Mouse (Mus musculus) limb, embryonic 12.5 days (tissue): ENCODE data around the gene Cpm. TPM values are rescaled to one million over a fixed set of nuclear protein-coding genes. Genes with fewer than 3 reads are reported as not detected.
A peak's percentile ranks its signal among the peaks of the same experiment; 100 is the strongest.

Experiments
- ATAC-seq: fragments of 200-750 bp; cut with Nextera tagmentation; 2 replicates; pipeline ENCODE4 v1.8.0; 2017; ENCODE audit warnings: low read depth, moderate TSS enrichment; ENCODE audit not compliant: insufficient number of reproducible peaks, insufficient read depth, low FRiP score, low TSS enrichment
- H3K27ac ChIP-seq: fragments of 300-500 bp; sonication (generic); 2 replicates; pipeline ENCODE4 v1.5.1; 2016; ENCODE audit warnings: mild to moderate bottlenecking, moderate library complexity
- H3K27me3 ChIP-seq: fragments of 300-500 bp; sonication (generic); 2 replicates; pipeline ENCODE4 v1.6.1; 2016; ENCODE audit warnings: mild to moderate bottlenecking, moderate library complexity
- H3K36me3 ChIP-seq: fragments of 300-500 bp; sonication (generic); 2 replicates; pipeline ENCODE4 v1.6.1; 2016; ENCODE audit warnings: mild to moderate bottlenecking, moderate library complexity
- H3K4me1 ChIP-seq: fragments of 300-500 bp; sonication (generic); replicated peaks from 2 replicates; pipeline ENCODE4 v1.6.1; 2016
- H3K4me2 ChIP-seq: fragments of 300-500 bp; sonication (generic); 2 replicates; pipeline ENCODE4 v1.6.1; 2016; ENCODE audit warnings: mild to moderate bottlenecking, moderate library complexity
- H3K4me3 ChIP-seq: fragments of 300-500 bp; sonication (generic); replicated peaks from 2 replicates; pipeline ENCODE4 v1.5.1; 2016; ENCODE audit warnings: mild to moderate bottlenecking
- H3K9ac ChIP-seq: fragments of 300-500 bp; sonication (generic); replicated peaks from 2 replicates; pipeline ENCODE4 v1.6.1; 2016; ENCODE audit warnings: mild to moderate bottlenecking, moderate library complexity
- H3K9me3 ChIP-seq: fragments of 300-500 bp; sonication (generic); 2 replicates; pipeline ENCODE4 v1.6.1; 2016; ENCODE audit warnings: mild to moderate bottlenecking, moderate library complexity
- WGBS: fragments of 180-500 bp; shearing (Covaris S2); methylation state at CpG from one replicate; pipeline ENCODE4 v1.1.7; 2016; 5-methylcytosine and 5-hydroxymethylcytosine counted together
- polyA plus RNA-seq: library from polyadenylated mRNA; unstranded; fragments of >200 nt; fragmentation: Nextera tagmentation; extraction: Ambion mirVana; gene quantifications from 2 replicates; pipeline ENCODE4 v1.2.1, GENCODE M21; 2016

Gene Cpm
- polyA plus RNA-seq, 1 experiment from 2014 or later: 30.0 TPM

DNA sequence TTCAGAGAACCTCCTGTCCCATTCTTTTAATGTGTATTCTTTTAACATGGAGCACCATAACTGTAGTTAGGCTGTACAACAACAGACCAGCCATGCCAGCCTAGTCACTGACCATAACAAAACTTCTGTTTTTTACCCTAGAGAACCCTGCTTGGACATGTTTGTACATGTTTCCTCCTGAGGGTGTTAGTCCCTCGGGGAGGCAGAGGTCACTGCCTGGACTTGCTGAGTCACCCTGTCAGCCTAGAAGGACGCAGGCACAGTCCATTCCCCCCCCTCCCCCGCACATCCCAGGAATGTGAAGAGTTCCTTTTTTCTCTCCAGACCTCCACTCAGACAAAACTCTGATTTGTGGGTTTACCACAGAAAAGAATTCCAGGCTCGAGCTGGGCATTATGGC is 88.3 kb downstream of the Cpm start:
- no peak overlapping the region for H3K4me2 ChIP-seq
- no peak for ATAC-seq
- H3K9ac ChIP-seq: 0 out of 2 replicates have a peak overlapping the region, but pooled peaks have one; percentile 27
- no peaks in the 10 kb centered on the region for H3K27me3 ChIP-seq
- H3K27ac ChIP-seq: 0 out of 2 replicates have a peak overlapping the region, but pooled peaks have one; percentile 4
- H3K9me3 ChIP-seq: no peaks in the 10 kb centered on the region
- H3K36me3 ChIP-seq: no peaks in the 10 kb centered on the region
- peaks cover 10% of the 10 kb centered on the region; the same call in 1 of the 2 replicates for H3K4me1 ChIP-seq
- WGBS: 9% methylated on average over 4 of the region's 4 CpGs
- H3K4me3 ChIP-seq: no peak overlapping the region

DNA sequence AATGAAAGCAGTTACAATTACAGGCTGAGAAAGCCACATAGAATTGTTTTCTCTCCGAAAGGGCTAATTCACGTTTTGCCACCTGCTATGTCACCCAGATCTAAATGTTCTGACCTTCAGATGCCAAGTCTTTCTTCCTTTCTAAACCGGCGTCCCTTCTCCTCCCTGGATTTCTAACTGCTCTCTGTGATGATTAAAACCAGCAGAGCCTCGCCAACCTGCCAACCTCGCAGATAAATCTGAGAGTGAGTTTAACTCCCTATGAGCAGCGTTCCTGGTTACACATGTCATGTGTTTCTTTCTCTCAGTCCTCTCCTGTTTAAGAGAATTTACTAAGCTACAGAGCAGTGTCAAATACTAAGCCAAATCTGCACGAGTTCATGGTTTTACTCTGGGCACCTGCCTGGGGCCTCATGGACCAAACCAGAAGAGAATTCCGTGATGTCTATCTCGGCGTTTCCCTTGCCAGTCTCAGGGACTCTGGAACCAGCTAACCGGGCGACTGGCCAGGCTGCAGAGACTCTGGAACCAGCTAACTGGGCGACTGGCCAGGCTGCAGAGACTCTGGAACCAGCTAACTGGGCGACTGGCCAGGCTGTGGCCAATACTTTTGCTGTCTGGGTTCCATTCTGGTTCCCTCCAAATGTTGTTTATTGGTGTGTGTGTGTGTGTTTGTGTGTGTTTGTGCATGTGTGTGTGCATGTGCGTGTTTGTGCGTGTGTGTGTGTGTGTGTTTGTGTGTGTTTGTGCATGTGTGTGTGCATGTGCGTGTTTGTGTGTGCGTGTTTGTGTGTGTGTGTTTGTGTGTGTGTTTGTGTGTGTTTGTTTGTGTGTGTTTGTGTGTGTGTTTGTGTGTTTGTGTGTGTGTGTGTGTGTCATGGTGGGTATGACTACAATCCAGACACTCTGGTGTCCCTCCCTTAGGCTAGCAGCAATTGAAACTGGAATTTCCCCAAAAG is 89.1 kb downstream of the Cpm start:
- H3K27ac ChIP-seq: peak overlapping the region; percentile 54; the same call in 1 of the 2 replicates
- no peaks in the 10 kb centered on the region for H3K9me3 ChIP-seq
- H3K4me3 ChIP-seq: no peak overlapping the region
- H3K9ac ChIP-seq: no peak overlapping the region
- peaks cover 10% of the 10 kb centered on the region; the same call in 1 of the 2 replicates for H3K4me1 ChIP-seq
- no peak for ATAC-seq
- H3K4me2 ChIP-seq: no peak overlapping the region
- no peaks in the 10 kb centered on the region for H3K36me3 ChIP-seq
- H3K27me3 ChIP-seq: no peaks in the 10 kb centered on the region
- WGBS: 59% methylated on average over 19 of the region's 19 CpGs

DNA sequence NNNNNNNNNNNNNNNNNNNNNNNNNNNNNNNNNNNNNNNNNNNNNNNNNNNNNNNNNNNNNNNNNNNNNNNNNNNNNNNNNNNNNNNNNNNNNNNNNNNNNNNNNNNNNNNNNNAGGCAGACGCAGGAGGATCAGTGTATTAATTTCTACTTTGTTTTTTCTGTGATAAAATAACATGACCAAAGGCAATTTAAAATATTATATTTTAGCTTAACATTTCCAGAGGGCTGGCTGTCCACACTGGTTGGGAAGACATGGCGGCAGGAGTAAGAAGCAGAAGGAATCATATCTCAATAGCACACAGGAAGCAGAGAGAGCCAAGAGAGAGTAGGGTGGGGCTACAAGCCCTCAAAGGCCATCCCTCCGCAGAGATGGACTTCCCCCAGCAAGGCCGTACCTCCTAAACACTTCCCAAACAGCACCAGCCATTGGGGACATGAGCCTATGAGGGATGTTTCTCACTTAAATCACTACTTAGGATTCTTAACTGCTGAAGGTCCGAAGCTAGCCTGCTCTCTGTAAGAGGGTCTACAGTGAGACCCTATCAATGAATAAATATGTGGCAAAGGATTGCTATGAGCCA is 94.9 kb downstream of the Cpm start:
- Histone ChIP-seq H3K27me3 (no peaks in the 10 kb centered on the region), H3K27ac (no peak overlapping the region), H3K9ac (no peak overlapping the region), H3K36me3 (no peaks in the 10 kb centered on the region), H3K4me1 (no peaks in the 10 kb centered on the region), H3K9me3 (no peaks in the 10 kb centered on the region), H3K4me2 (no peak overlapping the region), H3K4me3 (no peak overlapping the region)
- 77% methylated on average over 5 of the region's 5 CpGs for WGBS
- no peak for ATAC-seq

DNA sequence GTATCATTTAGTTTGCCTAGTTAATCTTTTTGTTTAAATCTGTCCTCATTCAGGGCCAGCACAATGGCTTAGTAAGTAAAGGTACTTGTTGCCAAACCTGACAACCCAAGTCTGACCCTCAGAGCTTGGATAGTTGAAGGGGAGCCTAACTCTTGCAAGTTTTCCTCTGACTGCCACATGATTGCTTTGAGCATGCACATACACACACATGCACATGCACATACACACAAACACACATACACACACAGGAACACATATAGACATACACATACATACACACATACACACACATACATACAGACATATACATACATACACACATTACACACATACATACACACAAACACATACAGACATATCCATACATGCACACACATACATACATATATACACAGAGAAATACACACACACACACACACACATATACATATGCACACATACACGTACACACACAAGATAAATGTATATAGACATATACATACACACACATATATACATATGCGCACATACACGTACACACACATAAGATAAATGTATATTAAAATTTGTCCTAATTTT is 95.6 kb downstream of the Cpm start:
- Histone ChIP-seq H3K27ac (no peak overlapping the region; the same call in 1 of the 2 replicates), H3K4me2 (no peak overlapping the region), H3K4me1 (no peaks in the 10 kb centered on the region), H3K9me3 (no peaks in the 10 kb centered on the region), H3K36me3 (no peaks in the 10 kb centered on the region), H3K4me3 (no peak overlapping the region), H3K9ac (no peak overlapping the region), H3K27me3 (no peaks in the 10 kb centered on the region)
- WGBS: 85% methylated on average over 3 of the region's 3 CpGs
- ATAC-seq: no peak

DNA sequence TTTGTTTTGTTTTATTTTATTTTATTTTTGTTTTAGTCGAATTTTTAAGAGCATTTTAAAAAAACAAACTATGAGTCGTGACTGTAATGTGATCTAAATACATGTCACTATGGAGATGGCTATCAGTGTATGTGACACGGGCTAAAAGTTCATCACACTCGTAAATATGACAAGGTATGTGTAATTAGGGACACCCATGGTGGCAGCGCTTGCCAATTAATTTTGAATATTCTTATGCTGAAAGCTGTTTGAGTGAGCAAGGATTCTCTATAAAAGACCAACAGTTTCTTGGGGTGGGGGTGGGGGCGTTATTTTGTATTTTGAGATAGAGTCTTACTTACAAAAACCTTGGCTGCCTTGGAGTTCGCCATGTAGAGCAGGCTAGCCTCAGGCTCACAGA is 96.4 kb downstream of the Cpm start:
- 76% methylated on average over 7 of the region's 7 CpGs for WGBS
- H3K4me1 ChIP-seq: no peaks in the 10 kb centered on the region
- no peaks in the 10 kb centered on the region for H3K36me3 ChIP-seq
- no peaks in the 10 kb centered on the region for H3K27me3 ChIP-seq
- no peaks in the 10 kb centered on the region for H3K9me3 ChIP-seq
- H3K9ac ChIP-seq: no peak overlapping the region
- H3K4me3 ChIP-seq: no peak overlapping the region
- no peak overlapping the region for H3K4me2 ChIP-seq
- no peak for ATAC-seq
- H3K27ac ChIP-seq: no peak overlapping the region

DNA sequence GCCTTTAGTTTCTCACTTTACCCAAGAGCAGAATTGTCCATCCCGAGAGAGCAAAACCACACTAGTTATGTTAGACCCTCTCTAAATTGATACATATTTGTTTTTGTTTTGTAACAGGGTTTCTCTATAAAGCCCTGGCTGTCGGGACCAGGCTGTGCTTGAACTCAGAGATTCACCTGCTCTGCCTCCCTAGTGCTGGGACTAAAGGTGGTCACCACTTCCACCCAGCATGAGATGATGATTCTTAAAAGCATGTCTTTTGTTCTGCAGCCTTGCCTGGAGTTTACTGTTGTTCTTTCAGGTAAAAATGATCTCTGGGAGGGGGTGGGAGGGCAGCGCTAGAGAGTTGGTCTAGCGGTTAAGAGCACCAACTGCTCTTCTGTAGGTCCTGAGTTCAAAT is 97.0 kb downstream of the Cpm start:
- no peaks in the 10 kb centered on the region for H3K27me3 ChIP-seq
- no peaks in the 10 kb centered on the region for H3K9me3 ChIP-seq
- H3K9ac ChIP-seq: no peak overlapping the region
- no peak overlapping the region for H3K4me3 ChIP-seq
- H3K4me1 ChIP-seq: no peaks in the 10 kb centered on the region
- H3K4me2 ChIP-seq: no peak overlapping the region
- H3K27ac ChIP-seq: no peak overlapping the region
- no peaks in the 10 kb centered on the region for H3K36me3 ChIP-seq
- ATAC-seq: no peak
- WGBS: 93% methylated on average over 4 of the region's 4 CpGs

DNA sequence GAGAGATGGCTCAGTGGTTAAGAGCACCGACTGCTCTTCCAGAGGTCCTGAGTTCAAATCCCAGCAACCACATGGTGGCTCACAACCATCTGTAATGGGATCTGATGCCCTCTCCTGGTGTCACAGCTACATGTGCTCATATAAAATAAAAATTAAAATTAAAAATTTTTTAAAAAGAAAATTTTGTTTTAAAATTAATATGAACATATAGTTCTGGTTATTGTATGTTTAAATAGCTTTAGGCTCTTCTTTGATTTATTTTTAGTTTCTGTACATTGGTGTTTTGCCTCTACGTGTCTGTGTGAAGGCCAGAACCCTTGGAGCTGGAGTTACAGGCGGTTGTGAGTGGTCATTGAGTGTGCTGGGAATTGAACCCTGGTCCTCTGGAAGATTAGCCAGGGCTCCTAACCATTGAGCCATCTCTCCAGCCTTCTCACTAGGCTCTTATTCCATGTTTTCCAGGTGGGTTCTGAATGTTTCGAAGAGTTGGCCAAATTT is 97.6 kb downstream of the Cpm start:
- Histone ChIP-seq H3K36me3 (no peaks in the 10 kb centered on the region), H3K27me3 (no peaks in the 10 kb centered on the region), H3K9me3 (no peaks in the 10 kb centered on the region), H3K4me3 (no peak overlapping the region), H3K4me1 (no peaks in the 10 kb centered on the region), H3K9ac (no peak overlapping the region), H3K27ac (no peak overlapping the region), H3K4me2 (no peak overlapping the region)
- ATAC-seq: no peak
- WGBS: 94% methylated on average over 4 of the region's 4 CpGs

DNA sequence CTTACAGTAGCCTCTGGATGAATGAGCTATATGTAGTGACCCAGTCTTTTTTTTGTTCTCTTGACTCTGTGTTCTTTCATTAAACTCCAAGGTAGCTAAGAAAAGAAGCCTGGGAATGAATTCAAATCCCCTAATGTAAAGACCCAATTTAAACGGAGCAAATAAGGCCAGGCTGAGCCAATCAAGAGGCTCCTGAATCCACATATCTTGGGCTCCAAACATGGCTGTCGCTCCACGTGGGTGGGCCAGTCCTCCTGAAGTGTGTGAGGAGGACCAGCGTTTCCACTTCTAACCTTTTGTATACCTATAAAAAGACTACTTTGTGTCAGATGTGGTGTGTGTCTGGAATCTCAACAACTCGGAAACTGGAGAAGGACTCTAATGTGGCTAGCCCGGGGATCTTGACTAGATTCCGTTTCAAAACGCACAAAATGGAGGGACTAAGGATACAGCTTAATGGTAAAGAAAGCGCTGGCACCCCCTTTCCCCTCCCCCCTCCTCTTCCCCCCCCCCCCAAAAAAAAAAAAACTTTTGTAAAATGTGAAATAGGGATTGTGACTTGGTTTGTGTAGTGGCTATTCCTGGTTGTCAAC is 98.3 kb downstream of the Cpm start:
- no peak overlapping the region for H3K9ac ChIP-seq
- no peak overlapping the region for H3K4me3 ChIP-seq
- no peaks in the 10 kb centered on the region for H3K4me1 ChIP-seq
- no peak overlapping the region for H3K4me2 ChIP-seq
- no peaks in the 10 kb centered on the region for H3K36me3 ChIP-seq
- no peak for ATAC-seq
- H3K9me3 ChIP-seq: no peaks in the 10 kb centered on the region
- 79% methylated on average over 9 of the region's 9 CpGs for WGBS
- H3K27ac ChIP-seq: no peak overlapping the region
- H3K27me3 ChIP-seq: no peaks in the 10 kb centered on the region

DNA sequence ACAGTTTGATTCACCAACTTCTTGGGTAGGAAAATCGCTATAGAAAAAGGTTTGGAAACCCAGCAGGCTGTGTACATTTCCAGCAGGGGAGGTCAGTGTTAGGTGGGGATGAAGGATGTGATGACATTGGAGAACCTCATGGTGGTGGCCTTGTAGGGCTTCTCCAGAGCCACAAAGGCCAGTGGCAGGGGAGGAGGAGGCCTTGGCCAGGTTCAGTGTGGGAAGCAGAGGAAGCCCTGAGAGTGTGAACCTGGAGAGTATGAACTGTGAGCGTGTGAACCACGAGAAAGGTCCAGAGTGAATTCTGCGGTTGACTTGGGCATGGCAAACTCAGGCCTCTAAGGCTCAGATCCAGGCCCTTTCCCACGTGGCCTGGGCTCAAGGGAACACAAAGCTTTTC is 99.3 kb downstream of the Cpm start:
- Histone ChIP-seq H3K9me3 (no peaks in the 10 kb centered on the region), H3K4me3 (no peak overlapping the region), H3K27ac (no peak overlapping the region), H3K4me1 (no peaks in the 10 kb centered on the region), H3K27me3 (no peaks in the 10 kb centered on the region), H3K36me3 (no peaks in the 10 kb centered on the region), H3K4me2 (no peak overlapping the region), H3K9ac (no peak overlapping the region)
- ATAC-seq: no peak
- 91% methylated on average over 5 of the region's 5 CpGs for WGBS

DNA sequence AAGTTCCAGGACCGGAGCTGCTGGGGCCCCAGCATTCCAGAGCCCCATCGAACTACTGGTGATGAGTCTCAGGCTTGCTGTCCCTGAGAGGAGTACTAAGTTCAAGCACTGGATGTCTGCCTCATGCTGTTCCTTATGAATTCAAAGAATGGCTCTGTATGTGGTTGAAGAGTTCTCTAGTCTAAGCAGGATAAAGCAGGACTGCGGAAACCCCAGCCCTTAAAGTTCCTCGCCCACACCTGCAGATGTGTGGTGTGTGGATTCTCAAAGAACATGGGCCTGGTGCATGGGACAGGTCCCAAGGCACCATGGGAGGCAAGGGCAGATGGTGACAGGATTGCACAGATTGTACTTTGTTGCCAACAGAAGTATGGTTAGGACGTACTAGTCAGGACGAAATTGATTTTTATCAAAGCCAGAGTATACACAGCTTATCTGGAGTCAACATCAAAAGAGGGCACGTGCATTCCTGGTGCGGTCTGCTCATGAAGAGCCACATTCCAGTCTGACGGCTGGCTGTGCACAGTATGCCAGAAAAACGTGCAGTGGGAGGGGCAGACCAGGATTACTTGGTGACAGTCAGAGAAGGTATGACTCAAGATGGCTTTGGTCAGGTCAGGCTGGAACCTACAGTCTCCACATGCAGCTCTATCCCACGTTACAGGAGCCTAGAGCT is 100.0 kb downstream of the Cpm start:
- H3K9me3 ChIP-seq: no peaks in the 10 kb centered on the region
- ATAC-seq: no peak
- no peak overlapping the region for H3K4me3 ChIP-seq
- no peak overlapping the region for H3K27ac ChIP-seq
- H3K9ac ChIP-seq: no peak overlapping the region
- no peak overlapping the region for H3K4me2 ChIP-seq
- H3K4me1 ChIP-seq: no peaks in the 10 kb centered on the region
- no peaks in the 10 kb centered on the region for H3K36me3 ChIP-seq
- no peaks in the 10 kb centered on the region for H3K27me3 ChIP-seq
- WGBS: 73% methylated on average over 11 of the region's 11 CpGs
